Mouse (Mus musculus): ENCODE results near the gene 1110032A03Rik. TPM values are rescaled to one million over a fixed set of nuclear protein-coding genes. Genes with fewer than 3 reads are reported as not detected.

The 1110032A03Rik gene
- total and polyA plus RNA-seq, 3 experiments = 7.1 to 12.8 TPM; not detected in 1

DNA sequence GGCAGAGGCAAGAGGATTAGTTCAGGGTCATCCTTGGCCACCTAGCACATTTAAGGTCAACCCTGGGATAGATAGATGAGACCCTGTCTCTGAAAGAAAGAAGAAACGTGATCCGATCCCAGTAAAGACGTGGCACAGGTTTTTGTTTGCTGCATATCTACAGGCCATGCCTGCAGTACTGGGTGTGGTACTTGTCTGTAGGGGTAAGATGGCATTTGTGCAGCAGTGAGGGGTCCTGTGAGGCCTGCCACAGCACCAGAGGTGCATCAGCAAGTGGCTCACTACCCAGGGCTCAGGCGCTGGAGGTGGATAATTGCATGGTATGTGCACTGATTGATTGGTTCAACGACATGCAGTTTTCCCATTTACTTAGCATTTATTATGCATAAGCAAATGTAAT is 38.5 kb upstream of the 1110032A03Rik start:
- TF ChIP-seq JUND (IDR thresholded peaks at IDR 0.05; ENCODE audit: low read depth, low read length) = no peak
- TF ChIP-seq TBP (IDR thresholded peaks at IDR 0.05; ENCODE audit: low read depth, low read length) = no peak
- Histone ChIP-seq H3K27me3 (ENCODE audit: control insufficient read depth in 1 of 2, insufficient read depth in 2 of 2, low read length in 2 of 2) (no peaks in the 10 kb centered on the region), H3K4me1 (ENCODE audit: control insufficient read depth in 1 of 2, insufficient read depth in 2 of 2, low read length in 2 of 2) (peaks cover 2 to 20% of the 10 kb centered on the region in 2 experiments), H3K9ac (ENCODE audit: control insufficient read depth, low read depth, low read length, poor library complexity, severe bottlenecking) (no peak overlapping the region), H3K9me3 (replicated peaks; ENCODE audit: insufficient read depth, low read length) (no peaks in the 10 kb centered on the region), H3K79me2 (ENCODE audit: control insufficient read depth, insufficient read depth, low read length, poor library complexity) (no peaks in the 10 kb centered on the region), H3K27ac (ENCODE audit: control insufficient read depth, low read depth, low read length) (no peak overlapping the region), H3K4me3 (ENCODE audit: control insufficient read depth in 1 of 2, insufficient read depth in 1 of 2, low read depth in 2 of 2, low read length in 2 of 2) (no peak overlapping the region), H3K36me3 (ENCODE audit: control insufficient read depth in 1 of 2, insufficient read depth in 2 of 2, low read length in 2 of 2) (peaks cover 0 to 23% of the 10 kb centered on the region in 2 experiments; a peak in 2 of 4 replicates)
- DNase-seq (ENCODE audit: low read depth, low spot score) = no peak

DNA sequence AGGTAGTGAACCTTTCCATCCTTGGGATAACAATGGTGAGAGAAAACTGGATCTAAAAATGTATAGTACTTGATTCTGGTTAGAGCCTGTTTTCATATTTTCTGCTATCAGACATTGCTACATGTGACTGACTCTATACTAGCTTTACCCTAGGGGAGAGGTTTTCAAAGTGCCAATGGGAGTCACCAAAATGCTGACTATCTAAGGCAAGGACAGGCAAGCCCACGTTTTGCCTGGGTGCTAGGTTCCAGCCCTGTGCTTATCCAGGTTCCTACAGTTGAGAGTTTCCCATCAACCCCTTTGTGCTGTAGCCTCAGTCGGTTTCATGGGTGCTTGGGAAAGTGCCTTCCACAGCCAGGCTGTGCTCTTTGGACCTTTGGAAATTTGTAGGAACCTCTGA is 36.4 kb upstream of the 1110032A03Rik start:
- Histone ChIP-seq H3K9ac (ENCODE audit: control insufficient read depth, low read depth, low read length, poor library complexity, severe bottlenecking) (no peak overlapping the region; the same call in 1 of the 2 replicates), H3K79me2 (ENCODE audit: control insufficient read depth, insufficient read depth, low read length, poor library complexity) (no peaks in the 10 kb centered on the region), H3K36me3 (ENCODE audit: control insufficient read depth in 1 of 2, insufficient read depth in 2 of 2, low read length in 2 of 2) (peaks cover 0 to 23% of the 10 kb centered on the region in 2 experiments; a peak in 2 of 4 replicates), H3K9me3 (replicated peaks; ENCODE audit: insufficient read depth, low read length) (no peaks in the 10 kb centered on the region), H3K27me3 (ENCODE audit: control insufficient read depth in 1 of 2, insufficient read depth in 2 of 2, low read length in 2 of 2) (no peaks in the 10 kb centered on the region), H3K4me3 (ENCODE audit: control insufficient read depth in 1 of 2, insufficient read depth in 1 of 2, low read depth in 2 of 2, low read length in 2 of 2) (no peak overlapping the region), H3K4me1 (ENCODE audit: control insufficient read depth in 1 of 2, insufficient read depth in 2 of 2, low read length in 2 of 2) (peaks cover 2 to 20% of the 10 kb centered on the region in 2 experiments), H3K27ac (ENCODE audit: control insufficient read depth, low read depth, low read length) (peak overlapping the region; percentile 98)
- DNase-seq (ENCODE audit: low read depth, low spot score) = peak; percentile 53
- TF ChIP-seq TBP (IDR thresholded peaks at IDR 0.05; ENCODE audit: low read depth, low read length) = no peak
- TF ChIP-seq POLR2AphosphoS2 (IDR thresholded peaks at IDR 0.05; ENCODE audit: low read length) = no peak
- TF ChIP-seq MAZ (IDR thresholded peaks at IDR 0.05; ENCODE audit: low read depth, low read length) = no peak
- no peak for TF ChIP-seq CTCF (IDR thresholded peaks at IDR 0.05 in 2 of 3, conservative IDR thresholded peaks at IDR 0.05 in 1 of 3; ENCODE audit: control insufficient read depth in 1 of 3, insufficient read depth in 1 of 3, low read depth in 2 of 3, low read length in 3 of 3, poor library complexity in 1 of 3, severe bottlenecking in 1 of 3)
- TF ChIP-seq SIN3A (IDR thresholded peaks at IDR 0.05; ENCODE audit: low read length) = no peak
- TF ChIP-seq ZNF384 (IDR thresholded peaks at IDR 0.05; ENCODE audit: low read depth, low read length) = no peak
- no peak; the same call in 1 of the 2 replicates for TF ChIP-seq MYC (IDR thresholded peaks at IDR 0.05; ENCODE audit: low read depth, low read length)
- TF ChIP-seq MEF2A (IDR thresholded peaks at IDR 0.05; ENCODE audit: extremely low read depth, insufficient replicate concordance, low read depth, low read length, poor library complexity, severe bottlenecking) = no peak
- no peak for TF ChIP-seq NRF1 (IDR thresholded peaks at IDR 0.05; ENCODE audit: insufficient read depth, low read depth, low read length, poor library complexity, severe bottlenecking)
- no peak for TF ChIP-seq TAL1 (IDR thresholded peaks at IDR 0.05; ENCODE audit: low read length)
- TF ChIP-seq MXI1 (IDR thresholded peaks at IDR 0.05; ENCODE audit: low read depth, low read length) = no peak; the same call in 1 of the 2 replicates
- no peak for TF ChIP-seq MAX (IDR thresholded peaks at IDR 0.05; ENCODE audit: low read length)

DNA sequence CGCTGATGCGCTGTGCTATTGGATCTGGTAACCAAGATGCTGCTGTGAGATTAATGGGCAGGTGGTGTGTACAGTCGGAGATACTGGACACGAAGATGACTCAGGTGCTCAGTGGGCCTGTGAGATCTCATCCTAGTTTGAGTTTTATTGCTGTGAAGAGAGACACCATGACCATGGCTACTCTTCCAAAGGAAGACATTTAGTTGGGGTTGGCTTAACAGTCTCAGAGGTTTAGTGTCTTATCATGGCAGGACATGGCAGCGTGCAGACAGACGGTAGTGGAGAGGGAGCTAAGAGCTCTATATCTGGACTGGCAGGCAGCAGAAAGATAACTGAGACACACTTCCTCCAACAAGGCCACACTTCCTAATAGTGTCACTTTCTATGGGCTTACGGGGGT is 35.9 kb upstream of the 1110032A03Rik start:
- DNase-seq (ENCODE audit: low read depth, low spot score) = peak; percentile 90
- peak overlapping the region; percentile 98 for H3K27ac ChIP-seq (ENCODE audit: control insufficient read depth, low read depth, low read length)
- peaks cover 0 to 23% of the 10 kb centered on the region in 2 experiments; a peak in 2 of 4 replicates for H3K36me3 ChIP-seq (ENCODE audit: control insufficient read depth in 1 of 2, insufficient read depth in 2 of 2, low read length in 2 of 2)
- no peaks in the 10 kb centered on the region for H3K9me3 ChIP-seq (replicated peaks; ENCODE audit: insufficient read depth, low read length)
- no peaks in the 10 kb centered on the region for H3K27me3 ChIP-seq (ENCODE audit: control insufficient read depth in 1 of 2, insufficient read depth in 2 of 2, low read length in 2 of 2)
- H3K9ac ChIP-seq (ENCODE audit: control insufficient read depth, low read depth, low read length, poor library complexity, severe bottlenecking) = peak overlapping the region; percentile 27; the same call in 1 of the 2 replicates
- H3K4me1 ChIP-seq (ENCODE audit: control insufficient read depth in 1 of 2, insufficient read depth in 2 of 2, low read length in 2 of 2) = peaks cover 2 to 20% of the 10 kb centered on the region in 2 experiments
- H3K79me2 ChIP-seq (ENCODE audit: control insufficient read depth, insufficient read depth, low read length, poor library complexity) = no peaks in the 10 kb centered on the region
- peak overlapping the region in 1 of 2 experiments; percentile 31; a peak in 1 of 4 replicates for H3K4me3 ChIP-seq (ENCODE audit: control insufficient read depth in 1 of 2, insufficient read depth in 1 of 2, low read depth in 2 of 2, low read length in 2 of 2)
- no peak for TF ChIP-seq CHD2 (IDR thresholded peaks at IDR 0.05; ENCODE audit: low read length)
- TF ChIP-seq NRF1 (IDR thresholded peaks at IDR 0.05; ENCODE audit: insufficient read depth, low read depth, low read length, poor library complexity, severe bottlenecking) = no peak
- TF ChIP-seq UBTF (IDR thresholded peaks at IDR 0.05; ENCODE audit: borderline replicate concordance, insufficient read depth, low read depth, low read length) = no peak
- no peak for TF ChIP-seq HCFC1 (IDR thresholded peaks at IDR 0.05; ENCODE audit: low read depth, low read length)
- no peak for TF ChIP-seq CTCF (IDR thresholded peaks at IDR 0.05 in 2 of 3, conservative IDR thresholded peaks at IDR 0.05 in 1 of 3; ENCODE audit: control insufficient read depth in 1 of 3, insufficient read depth in 1 of 3, low read depth in 2 of 3, low read length in 3 of 3, poor library complexity in 1 of 3, severe bottlenecking in 1 of 3)
- TF ChIP-seq POLR2AphosphoS2 (IDR thresholded peaks at IDR 0.05; ENCODE audit: low read length) = no peak
- no peak for TF ChIP-seq KAT2A (conservative IDR thresholded peaks at IDR 0.05; ENCODE audit: low read depth, low read length)
- TF ChIP-seq BHLHE40 (IDR thresholded peaks at IDR 0.05; ENCODE audit: borderline replicate concordance, low read depth, low read length) = 0 out of 2 replicates have a peak, but pooled peaks have one; percentile 18
- TF ChIP-seq CHD1 (IDR thresholded peaks at IDR 0.05; ENCODE audit: low read depth, low read length) = no peak
- peak; percentile 95 for TF ChIP-seq GATA1 (IDR thresholded peaks at IDR 0.05; ENCODE audit: low read depth, low read length)
- TF ChIP-seq MEF2A (IDR thresholded peaks at IDR 0.05; ENCODE audit: extremely low read depth, insufficient replicate concordance, low read depth, low read length, poor library complexity, severe bottlenecking) = no peak
- TF ChIP-seq RAD21 (IDR thresholded peaks at IDR 0.05; ENCODE audit: low read depth, low read length) = no peak
- TF ChIP-seq NELFE (IDR thresholded peaks at IDR 0.05; ENCODE audit: low read depth, low read length) = no peak
- no peak for TF ChIP-seq USF2 (IDR thresholded peaks at IDR 0.05; ENCODE audit: borderline replicate concordance in 1 of 2, insufficient read depth in 1 of 2, low read depth in 1 of 2, low read length in 2 of 2)
- no peak for TF ChIP-seq ZC3H11A (IDR thresholded peaks at IDR 0.05; ENCODE audit: low read depth, low read length)
